Mouse (Mus musculus): ENCODE results near the gene Dlx1.
A peak's percentile ranks its signal among the peaks of the same experiment; 100 is the strongest.

Dlx1 gene

GRCm38 (mm10) chr2:71528714-71529510 is 999 bp downstream of the Dlx1 start:
- DNase-seq = no peak

GRCm38 (mm10) chr2:71529511-71530351 is 1.8 kb downstream of the Dlx1 start:
- peak; percentile 79 for DNase-seq

GRCm38 (mm10) chr2:71530391-71531123 is 2.6 kb downstream of the Dlx1 start:
- DNase-seq = no peak

GRCm38 (mm10) chr2:71531124-71531590 is 3.2 kb downstream of the Dlx1 start:
- DNase-seq = no peak

GRCm38 (mm10) chr2:71531990-71532970 is 4.4 kb downstream of the Dlx1 start:
- DNase-seq = no peak

- DNase-seq = no peak
Observed at GRCm38 (mm10) chr2:71533094-71533493, 5.2 kb downstream of the Dlx1 start.

GRCm38 (mm10) chr2:71534242-71535052 is 6.5 kb downstream of the Dlx1 start:
- DNase-seq = no peak

GRCm38 (mm10) chr2:71540611-71541417 is 12.9 kb downstream of the Dlx1 start:
- no peak for DNase-seq

GRCm38 (mm10) chr2:71541418-71542226 is 13.7 kb downstream of the Dlx1 start:
- no peak for DNase-seq

GRCm38 (mm10) chr2:71542227-71542815 is 14.4 kb downstream of the Dlx1 start:
- no peak for DNase-seq

- no peak for DNase-seq
Observed at GRCm38 (mm10) chr2:71542816-71543301, 14.9 kb downstream of the Dlx1 start.

GRCm38 (mm10) chr2:71543531-71543930 is 15.6 kb downstream of the Dlx1 start:
- no peak for DNase-seq

- no peak for DNase-seq
Observed at GRCm38 (mm10) chr2:71543948-71544347, 16.0 kb downstream of the Dlx1 start.

- no peak for DNase-seq
Observed at GRCm38 (mm10) chr2:71544391-71545285, 16.7 kb downstream of the Dlx1 start.

GRCm38 (mm10) chr2:71545401-71545881 is 17.5 kb downstream of the Dlx1 start:
- DNase-seq = no peak

- DNase-seq = no peak
Observed at GRCm38 (mm10) chr2:71545882-71546639, 18.1 kb downstream of the Dlx1 start.

All from liver (tissue).